Mouse (Mus musculus) lung, adult 2 months (tissue): ENCODE results near the gene Rnf41. TPM values are rescaled to one million over a fixed set of nuclear protein-coding genes. Genes with fewer than 3 reads are reported as not detected.

ENCODE experiments used
- DNase-seq: peaks from one replicate; pipeline ENCODE4 v3.0.0; 2022
- H3K4me1 ChIP-seq: fragments of 200-500 bp; 2 replicates; pipeline ENCODE4 v1.6.1; 2011; ENCODE audit warnings: low read length; ENCODE audit not compliant: control insufficient read depth, insufficient read depth
- H3K4me3 ChIP-seq: fragments of 200-500 bp; replicated peaks from 2 replicates; pipeline ENCODE3; 2011; ENCODE audit warnings: low read depth, mild to moderate bottlenecking, control low read depth, low read length; ENCODE audit errors: extremely low read depth
- CTCF ChIP-seq: fragments of 200-500 bp; IDR thresholded peaks from 2 replicates; pipeline ENCODE4 v1.5.1; 2011; ENCODE audit warnings: mild to moderate bottlenecking, low read length, control low read depth; ENCODE audit not compliant: insufficient read depth
- POLR2A ChIP-seq: fragments of 200-500 bp; IDR thresholded peaks from 2 replicates; pipeline ENCODE4 v1.6.1; 2011; ENCODE audit warnings: low read depth, mild to moderate bottlenecking, control low read depth, low read length, borderline replicate concordance; ENCODE audit errors: extremely low read depth
- WGBS: fragments of 180-500 bp; shearing (Covaris S2); methylation state at CpG from one replicate; pipeline ENCODE4 v1.1.7; 2018; 5-methylcytosine and 5-hydroxymethylcytosine counted together
- polyA plus RNA-seq: library from polyadenylated mRNA; depleted of rRNA; stranded (reverse); fragments of >200 nt; gene quantifications from 2 replicates; pipeline ENCODE4 v1.2.3, GENCODE M21; 2012

Gene Rnf41
- polyA plus RNA-seq, 1 experiment, result 25.5 TPM

GRCm38 (mm10) chr10:128458348-128458718 lies 46.9 kb downstream of the Rnf41 start:
- TF ChIP-seq CTCF (no peak), POLR2A (no peak)
- WGBS, result under 1% methylated on average over 29 of the region's 29 CpGs
- Histone ChIP-seq H3K4me3 (peak overlapping the region; percentile 94), H3K4me1 (peaks cover 7% of the 10 kb centered on the region)
- peak; percentile 93 for DNase-seq

GRCm38 (mm10) chr10:128458719-128459408 lies 47.4 kb downstream of the Rnf41 start, which contains the start of gene Smarcc2:
TSS of gene Smarcc2 (plus strand) at chr10:128459248.
- DNase-seq, result peak; percentile 78
- peak; percentile 75; the same call in 1 of the 2 replicates for TF ChIP-seq POLR2A
- TF ChIP-seq CTCF, result no peak
- Histone ChIP-seq H3K4me1 (peaks cover 7% of the 10 kb centered on the region), H3K4me3 (peak within 1 kb of the TSS; percentile 99)
- WGBS, result under 1% methylated on average over 83 of the region's 86 CpGs

GRCm38 (mm10) chr10:128459409-128460269 lies 48.2 kb downstream of the Rnf41 start:
- WGBS, result 1% methylated on average over 65 of the region's 67 CpGs
- Histone ChIP-seq H3K4me1 (peaks cover 7% of the 10 kb centered on the region), H3K4me3 (peak overlapping the region; percentile 99)
- no peak for TF ChIP-seq POLR2A
- no peak for TF ChIP-seq CTCF
- peak; percentile 54 for DNase-seq

- TF ChIP-seq POLR2A, result no peak
- no peak for TF ChIP-seq CTCF
- DNase-seq, result no peak
- peak overlapping the region; percentile 8 for H3K4me3 ChIP-seq
- 11% methylated on average over 5 of the region's 5 CpGs for WGBS
- H3K4me1 ChIP-seq, result peaks cover 7% of the 10 kb centered on the region
These were observed 48.8 kb downstream of the Rnf41 start for GRCm38 (mm10) chr10:128460270-128460630.

GRCm38 (mm10) chr10:128474366-128474765 lies 62.9 kb downstream of the Rnf41 start:
- DNase-seq, result no peak
- TF ChIP-seq CTCF, result no peak
- no peak for TF ChIP-seq POLR2A
- Histone ChIP-seq H3K4me1 (no peaks in the 10 kb centered on the region), H3K4me3 (no peak overlapping the region)
- 87% methylated on average over 12 of the region's 12 CpGs for WGBS

GRCm38 (mm10) chr10:128486370-128486769 lies 74.9 kb downstream of the Rnf41 start:
- DNase-seq, result no peak
- H3K4me3 ChIP-seq, result no peak overlapping the region
- 73% methylated on average over 7 of the region's 7 CpGs for WGBS

GRCm38 (mm10) chr10:128487861-128488712 lies 76.6 kb downstream of the Rnf41 start:
- DNase-seq, result no peak
- WGBS, result 87% methylated on average over 22 of the region's 22 CpGs
- TF ChIP-seq CTCF (no peak), POLR2A (no peak)
- Histone ChIP-seq H3K4me1 (peaks cover 10% of the 10 kb centered on the region), H3K4me3 (no peak overlapping the region)

More at GRCm38 (mm10) chr10:128486370-128486769, 74.9 kb downstream of the Rnf41 start:
- TF ChIP-seq CTCF (no peak), POLR2A (no peak)
- peaks cover 5% of the 10 kb centered on the region for H3K4me1 ChIP-seq

GRCm38 (mm10) chr10:128488776-128489175 lies 77.3 kb downstream of the Rnf41 start:
- 71% methylated on average over 4 of the region's 4 CpGs for WGBS
- no peak overlapping the region for H3K4me3 ChIP-seq
- DNase-seq, result no peak
- peaks cover 10% of the 10 kb centered on the region for H3K4me1 ChIP-seq
- no peak for TF ChIP-seq CTCF
- TF ChIP-seq POLR2A, result no peak

- WGBS, result 49% methylated on average over 5 of the region's 5 CpGs
- H3K4me3 ChIP-seq, result no peak overlapping the region
- peaks cover 10% of the 10 kb centered on the region for H3K4me1 ChIP-seq
- TF ChIP-seq POLR2A, result no peak
- no peak for TF ChIP-seq CTCF
- no peak for DNase-seq
These were observed 77.9 kb downstream of the Rnf41 start for GRCm38 (mm10) chr10:128489380-128489779.
